Mouse (Mus musculus): ENCODE measurements around the gene Bcl7c.

DNA sequence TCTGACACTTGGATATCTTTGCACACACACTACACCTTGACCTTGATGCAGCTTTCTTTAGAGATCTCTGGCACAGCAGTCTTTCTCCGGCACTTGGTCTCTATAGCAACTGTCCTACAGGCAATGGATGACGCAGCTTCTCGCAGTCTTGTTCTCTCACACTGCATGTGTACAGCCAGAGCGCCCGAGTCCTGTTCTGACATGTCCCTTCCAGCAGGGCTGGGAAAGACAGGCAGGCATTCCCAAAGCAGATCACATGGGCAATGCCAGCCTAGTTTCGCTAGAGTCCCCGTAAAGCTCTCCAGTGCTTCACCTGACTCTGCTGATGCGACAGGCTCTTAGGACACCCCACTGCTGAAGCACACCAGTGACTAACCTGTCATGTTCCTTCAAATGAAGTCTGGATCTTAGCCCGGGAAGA is 33.3 kb downstream of the Bcl7c start:
- TF ChIP-seq CTCF (IDR thresholded peaks at IDR 0.05; ENCODE audit: control insufficient read depth, insufficient read depth, insufficient read length) (no peak), FOSL1 (IDR thresholded peaks at IDR 0.05; ENCODE audit: insufficient read depth, low read length, poor library complexity, severe bottlenecking) (no peak), CEBPB (IDR thresholded peaks at IDR 0.05; ENCODE audit: low read depth) (no peak)

All from C2C12 (cell line).